Comparison of ENCODE assay signal across 8 mouse cellular contexts in the genomic region with DNA sequence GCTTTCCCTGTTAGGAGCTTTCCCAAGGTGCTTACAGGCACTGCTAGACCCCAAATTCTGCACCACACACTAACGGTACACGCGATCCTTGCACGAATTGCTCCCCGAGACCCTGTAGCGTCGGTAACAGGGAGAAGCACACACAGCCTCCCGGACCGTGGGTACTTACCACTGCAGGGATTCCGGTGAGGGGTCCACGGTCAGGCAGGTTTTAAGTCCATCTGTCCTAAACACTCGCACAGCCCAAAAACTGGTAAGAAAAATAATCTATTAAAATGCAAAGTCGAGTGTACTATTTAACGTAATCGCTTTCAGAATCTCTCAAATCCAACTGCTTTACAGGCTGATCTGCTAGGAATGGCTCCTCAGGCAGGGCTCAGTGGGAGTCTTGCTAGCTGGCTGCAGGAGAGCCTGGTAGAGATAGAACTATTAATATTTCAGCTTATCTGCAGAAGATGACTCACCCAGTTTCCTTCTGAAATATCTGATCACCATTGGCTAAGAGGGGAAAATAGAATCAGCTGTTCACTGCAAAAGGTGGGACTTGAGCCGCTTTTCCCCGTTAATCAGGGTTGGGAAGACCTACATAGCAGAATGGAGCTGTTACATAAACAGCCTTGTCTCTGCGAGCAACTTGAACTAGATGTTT. TPM values are rescaled to one million over a fixed set of nuclear protein-coding genes. Genes with fewer than 3 reads are reported as not detected.
DNase-seq lines count a peak whose midpoint lies in the region; ATAC-seq and TF ChIP-seq lines count a peak whose summit lies in the region.

A gene (minus strand): TSS at position 596 of the 649 bp plus-strand sequence.

- peaks cover 6% of the 10 kb centered on the region for H3K36me3 ChIP-seq in C2C12 (ENCODE audit: control insufficient read depth, insufficient read depth)
- H3K36me3 ChIP-seq in embryonic facial prominence, embryonic 13.5 days: no peaks in the 10 kb centered on the region
- H3K36me3 ChIP-seq in heart, adult 2 months (ENCODE audit: control insufficient read depth, insufficient read depth, low read length): peaks cover 21% of the 10 kb centered on the region
- no peaks in the 10 kb centered on the region for H3K36me3 ChIP-seq in kidney, embryonic 15.5 days
- no peaks in the 10 kb centered on the region for H3K36me3 ChIP-seq in neural tube, embryonic 14.5 days (ENCODE audit: control insufficient read depth, insufficient read depth, low read length)

- no peak for ATAC-seq in embryonic facial prominence, embryonic 13.5 days (ENCODE audit: insufficient number of reproducible peaks, insufficient read depth, low FRiP score, low TSS enrichment, low read depth)
- ATAC-seq in kidney, embryonic 15.5 days (replicated peaks; ENCODE audit: low FRiP score): peak; percentile 53
- ATAC-seq in neural tube, embryonic 14.5 days (ENCODE audit: low read depth): peak; percentile 41

- intact Hi-C loops in heart, adult 2 months (cut with DNase I): loop anchor here (2.0 to 10.0 kb wide), 4 partner anchors 13 to 125 kb away; a partner anchor contains a TSS

- peak within 1 kb of the TSS; percentile 65 for H3K4me3 ChIP-seq in C2C12 (ENCODE audit: insufficient read depth, poor library complexity, severe bottlenecking)
- peak within 1 kb of the TSS; percentile 83 for H3K4me3 ChIP-seq in embryonic facial prominence, embryonic 13.5 days
- peak within 1 kb of the TSS; percentile 87 for H3K4me3 ChIP-seq in heart, adult 2 months
- peak within 1 kb of the TSS; percentile 95 for H3K4me3 ChIP-seq in kidney, embryonic 15.5 days (replicated peaks)
- peak within 1 kb of the TSS; percentile 82 for H3K4me3 ChIP-seq in neural tube, embryonic 14.5 days (ENCODE audit: low read depth, low read length)

- no peaks in the 10 kb centered on the region for H3K9me3 ChIP-seq in embryonic facial prominence, embryonic 13.5 days
- H3K9me3 ChIP-seq in kidney, embryonic 15.5 days (replicated peaks): no peaks in the 10 kb centered on the region
- no peaks in the 10 kb centered on the region for H3K9me3 ChIP-seq in neural tube, embryonic 14.5 days (ENCODE audit: control insufficient read depth, low read length)

- peak within 1 kb of the TSS; percentile 96 for H3ac ChIP-seq in C2C12 (ENCODE audit: control insufficient read depth, insufficient read length, low read depth)

- peaks cover 44% of the 10 kb centered on the region for H3K79me2 ChIP-seq in C2C12 (ENCODE audit: control insufficient read depth, insufficient read depth)
- H3K79me2 ChIP-seq in heart, adult 2 months (replicated peaks; ENCODE audit: control insufficient read depth, insufficient read depth, low read length): no peaks in the 10 kb centered on the region

- no peak; the same call in 1 of the 2 replicates for TF ChIP-seq EP300 in heart, adult 2 months (IDR thresholded peaks at IDR 0.05; ENCODE audit: insufficient read depth, low read depth, low read length)

- peak; percentile 48 for DNase-seq in adrenal gland, adult 8-10 months
- no peak for DNase-seq in heart, adult 2 months
- DNase-seq in liver: peak; percentile 60
- no peak for DNase-seq in B cell, adult 2 months

- H3K27me3 ChIP-seq in C2C12 (ENCODE audit: control insufficient read depth, insufficient read depth, insufficient read length): no peaks in the 10 kb centered on the region
- no peaks in the 10 kb centered on the region for H3K27me3 ChIP-seq in embryonic facial prominence, embryonic 13.5 days
- H3K27me3 ChIP-seq in heart, adult 2 months (ENCODE audit: control insufficient read depth, insufficient read depth, low read length): no peaks in the 10 kb centered on the region
- H3K27me3 ChIP-seq in kidney, embryonic 15.5 days: no peaks in the 10 kb centered on the region
- no peaks in the 10 kb centered on the region for H3K27me3 ChIP-seq in neural tube, embryonic 14.5 days (ENCODE audit: control insufficient read depth, insufficient read depth, low read length)

- WGBS in embryonic facial prominence, embryonic 13.5 days: under 1% methylated on average over 18 of the region's 18 CpGs
- under 1% methylated on average over 18 of the region's 18 CpGs for WGBS in heart, adult 2 months
- WGBS in kidney, embryonic 15.5 days: under 1% methylated on average over 18 of the region's 18 CpGs
- under 1% methylated on average over 18 of the region's 18 CpGs for whole genome bisulfite sequencing in neural tube, embryonic 14.5 days

- peaks cover 8% of the 10 kb centered on the region for H3K4me1 ChIP-seq in embryonic facial prominence, embryonic 13.5 days
- peaks cover 7% of the 10 kb centered on the region for H3K4me1 ChIP-seq in heart, adult 2 months (ENCODE audit: control insufficient read depth, insufficient read depth, low read length)
- peaks cover 18% of the 10 kb centered on the region for H3K4me1 ChIP-seq in kidney, embryonic 15.5 days
- H3K4me1 ChIP-seq in neural tube, embryonic 14.5 days (ENCODE audit: control insufficient read depth, insufficient read depth, low read length): peaks cover 15% of the 10 kb centered on the region

- no peak for TF ChIP-seq POLR2A in heart, adult 2 months (IDR thresholded peaks at IDR 0.05; ENCODE audit: insufficient read depth, low read depth, low read length)

- peak within 1 kb of the TSS; percentile 82 for H3K4me2 ChIP-seq in embryonic facial prominence, embryonic 13.5 days
- H3K4me2 ChIP-seq in kidney, embryonic 15.5 days: peak within 1 kb of the TSS; percentile 80
- peak within 1 kb of the TSS; percentile 75 for H3K4me2 ChIP-seq in neural tube, embryonic 14.5 days (ENCODE audit: low read depth, low read length)

- H3K27ac ChIP-seq in embryonic facial prominence, embryonic 13.5 days: peak within 1 kb of the TSS; percentile 98
- H3K27ac ChIP-seq in heart, adult 2 months: peak within 1 kb of the TSS; percentile 91
- peak within 1 kb of the TSS; percentile 99 for H3K27ac ChIP-seq in kidney, embryonic 15.5 days
- H3K27ac ChIP-seq in neural tube, embryonic 14.5 days (ENCODE audit: low read depth, low read length): peak within 1 kb of the TSS; percentile 90

- H3K9ac ChIP-seq in embryonic facial prominence, embryonic 13.5 days: peak within 1 kb of the TSS; percentile 85
- peak within 1 kb of the TSS; percentile 88 for H3K9ac ChIP-seq in heart, adult 2 months (ENCODE audit: low read depth, low read length)
- peak within 1 kb of the TSS; percentile 75 for H3K9ac ChIP-seq in kidney, embryonic 15.5 days
- H3K9ac ChIP-seq in neural tube, embryonic 14.5 days (replicated peaks; ENCODE audit: low read depth, low read length): peak within 1 kb of the TSS; percentile 83

- H3K79me3 ChIP-seq in C2C12 (ENCODE audit: low read depth): peaks cover 37% of the 10 kb centered on the region

- TF ChIP-seq CTCF in C2C12 (IDR thresholded peaks at IDR 0.05; ENCODE audit: control insufficient read depth, insufficient read depth, insufficient read length): no peak
- no peak; the same call in 1 of the 2 replicates for TF ChIP-seq CTCF in heart, adult 2 months (IDR thresholded peaks at IDR 0.05)

TF ChIP-seq in C2C12, 6 proteins besides CTCF, POLR2A, EP300 and RAD21:
- TF ChIP-seq CEBPB (IDR thresholded peaks at IDR 0.05; ENCODE audit: low read depth) (no peak), MYOG (IDR thresholded peaks at IDR 0.05; ENCODE audit: control insufficient read depth, extremely low read depth, insufficient read length) (no peak), MYOD1 (IDR thresholded peaks at IDR 0.05; ENCODE audit: control insufficient read depth, insufficient read length, low read depth) (no peak), FOSL1 (IDR thresholded peaks at IDR 0.05; ENCODE audit: insufficient read depth, low read length, poor library complexity, severe bottlenecking) (no peak), MAX (IDR thresholded peaks at IDR 0.05) (no peak), USF1 (IDR thresholded peaks at IDR 0.05; ENCODE audit: low read depth) (no peak)

RNA-seq across cellular contexts. Expression of the gene that starts here (rescaled TPM):
- polyA plus RNA-seq in C2C12 (2012; fragmentation: generic; extraction: Trizol): 4.2 TPM
- 10 to 100 TPM; 44.7 to 54.1 (median 49.6) TPM for total RNA-seq in adrenal gland, adult 8-10 months (2022)
- 21.3 and 22.1 TPM in 2 replicates for polyA plus RNA-seq in embryonic facial prominence, embryonic 13.5 days (2015; fragmentation: Nextera tagmentation; extraction: Ambion mirVana)
- 10 to 100 TPM; 33.3 to 38.7 TPM for total RNA-seq in heart, adult 2 months (2021)
- 12.6 and 24.4 TPM in 2 replicates for polyA plus RNA-seq in heart, adult 2 months (2012; rRNA removed)
- polyA plus RNA-seq in kidney, embryonic 15.5 days (2015; fragmentation: Nextera tagmentation; extraction: Ambion mirVana): 19.3 and 20.8 TPM in 2 replicates
- polyA plus RNA-seq in neural tube, embryonic 14.5 days (2014; fragmentation: Nextera tagmentation; extraction: Ambion mirVana): 70.8 and 75.0 TPM in 2 replicates

Comparison
In these comparisons a context has a peak if more than half of its experiments do, and no peak if none do; other contexts are left out.
1. DNase-seq: peak in adrenal gland, adult 8-10 months (single experiment) and liver (single experiment); none in heart, adult 2 months (0 of 2) and B cell, adult 2 months (0 of 2).
2. Peak in every context shown above with its lines, with median percentiles within 50 percentile points of each other: H3K4me3 ChIP-seq, H3K27ac ChIP-seq, H3K4me2 ChIP-seq and H3K9ac ChIP-seq.